Mouse (Mus musculus): Measurements from ENCODE around the gene Mlec.

- TF ChIP-seq CTCF (IDR thresholded peaks at IDR 0.05; ENCODE audit: borderline replicate concordance, insufficient read depth, low read depth, low read length) (no peak), POLR2A (IDR thresholded peaks at IDR 0.05; ENCODE audit: borderline replicate concordance, insufficient read depth, low read length) (no peak)
Observed at GRCm38 (mm10) chr5:115127421-115128179, 30.4 kb downstream of the Mlec start.

Data from cerebellum, adult 2 months (tissue).